Mouse (Mus musculus) heart, embryonic 14.5 days (tissue): Measurements from ENCODE around the gene Desi1. TPM values are rescaled to one million over a fixed set of nuclear protein-coding genes. Genes with fewer than 3 reads are reported as not detected.

Source experiments
- ATAC-seq: fragments of 200-750 bp; cut with Nextera tagmentation; 2 replicates; pipeline ENCODE4 v1.8.0; 2017; ENCODE audit warnings: low read depth, moderate TSS enrichment; ENCODE audit not compliant: insufficient number of reproducible peaks, insufficient read depth, low FRiP score
- H3K27ac ChIP-seq, 2 experiments: fragments of 200-500 bp in 1 of 2; fragments of 300-500 bp in 1 of 2; sonication (generic) in 1 of 2; replicated peaks in 1 of 2; 2 replicates each; pipeline ENCODE4 v1.5.1; 2012 to 2014; ENCODE audit warnings: low read depth in 2 of 2, low read length in 2 of 2, control low read depth in 1 of 2, mild to moderate bottlenecking in 1 of 2, mixed read lengths in 1 of 2; ENCODE audit not compliant: control insufficient read depth in 1 of 2, insufficient read depth in 1 of 2
- H3K27me3 ChIP-seq: fragments of 300-500 bp; sonication (generic); 2 replicates; pipeline ENCODE4 v1.6.1; 2014; ENCODE audit warnings: mild to moderate bottlenecking, low read length, control low read depth; ENCODE audit not compliant: control insufficient read depth, insufficient read depth
- H3K36me3 ChIP-seq: fragments of 300-500 bp; sonication (generic); 2 replicates; pipeline ENCODE4 v1.6.1; 2014; ENCODE audit warnings: mild to moderate bottlenecking, control low read depth, low read length, mixed read lengths; ENCODE audit not compliant: control insufficient read depth, insufficient read depth
- H3K4me1 ChIP-seq, 2 experiments: fragments of 200-500 bp in 1 of 2; fragments of 300-500 bp in 1 of 2; sonication (generic) in 1 of 2; 2 replicates each; pipeline ENCODE4 v1.6.1; 2012 to 2014; ENCODE audit warnings: low read length in 2 of 2, control low read depth in 1 of 2, mixed read lengths in 1 of 2; ENCODE audit not compliant: control insufficient read depth in 2 of 2, insufficient read depth in 2 of 2
- H3K4me2 ChIP-seq: fragments of 300-500 bp; sonication (generic); 2 replicates; pipeline ENCODE4 v1.6.1; 2014; ENCODE audit warnings: mild to moderate bottlenecking, low read length
- H3K4me3 ChIP-seq, 2 experiments: fragments of 200-500 bp in 1 of 2; fragments of 300-500 bp in 1 of 2; sonication (generic) in 1 of 2; 2 replicates each; pipeline ENCODE4 v1.5.1; 2012 to 2014; ENCODE audit warnings: low read length in 2 of 2, mild to moderate bottlenecking in 2 of 2, control low read depth in 1 of 2, low read depth in 1 of 2, moderate library complexity in 1 of 2; ENCODE audit not compliant: control insufficient read depth in 1 of 2, insufficient read depth in 1 of 2
- H3K9ac ChIP-seq: fragments of 300-500 bp; sonication (generic); 2 replicates; pipeline ENCODE4 v1.6.1; 2014; ENCODE audit warnings: mild to moderate bottlenecking, low read length
- H3K9me3 ChIP-seq: fragments of 300-500 bp; sonication (generic); 2 replicates; pipeline ENCODE4 v1.6.1; 2016; ENCODE audit warnings: low read length, control low read depth; ENCODE audit not compliant: control insufficient read depth
- WGBS: fragments of 180-500 bp; shearing (Covaris S2); extraction: QIAGEN DNeasy Blood & Tissue Kit; methylation state at CpG from one replicate; pipeline ENCODE4 v1.1.7; 2014; 5-methylcytosine and 5-hydroxymethylcytosine counted together
- polyA plus RNA-seq: library from polyadenylated mRNA; unstranded; fragments of >200 nt; fragmentation: Nextera tagmentation; extraction: Ambion mirVana; gene quantifications from 2 replicates; pipeline ENCODE4 v1.2.1, GENCODE M21; 2014

Gene Desi1
- polyA plus RNA-seq, 1 experiment from 2014 or later = 21.8 TPM

DNA sequence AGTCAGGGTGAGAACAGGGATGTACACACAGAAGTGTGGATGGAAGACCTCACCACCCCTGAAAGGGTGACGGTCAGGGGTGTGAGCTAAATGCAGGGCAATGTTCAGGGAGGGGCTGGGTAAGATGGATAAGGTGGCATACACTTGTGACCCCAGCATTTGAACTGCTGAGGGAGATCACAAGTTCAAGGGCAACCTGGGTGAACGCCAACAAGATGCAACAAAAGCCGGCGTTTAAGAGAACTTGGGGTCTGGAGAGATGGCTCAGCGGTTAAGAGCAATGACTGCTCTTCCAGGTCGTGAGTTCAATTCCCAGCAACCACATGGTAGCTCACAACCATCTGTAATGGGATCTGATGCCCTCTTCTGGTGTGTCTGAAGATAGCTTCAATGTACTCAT is 78.9 kb downstream of the Desi1 start:
- 92% methylated on average over 6 of the region's 6 CpGs for WGBS
- Histone ChIP-seq H3K4me1 (0 out of 4 replicates have a peak, but pooled peaks cover 0 to 5% of the 10 kb centered on the region in 2 experiments), H3K4me2 (no peak overlapping the region), H3K36me3 (peaks cover 21% of the 10 kb centered on the region), H3K27ac (no peak overlapping the region), H3K9me3 (no peaks in the 10 kb centered on the region), H3K4me3 (no peak overlapping the region), H3K27me3 (no peaks in the 10 kb centered on the region), H3K9ac (no peak overlapping the region)
- no peak for ATAC-seq

DNA sequence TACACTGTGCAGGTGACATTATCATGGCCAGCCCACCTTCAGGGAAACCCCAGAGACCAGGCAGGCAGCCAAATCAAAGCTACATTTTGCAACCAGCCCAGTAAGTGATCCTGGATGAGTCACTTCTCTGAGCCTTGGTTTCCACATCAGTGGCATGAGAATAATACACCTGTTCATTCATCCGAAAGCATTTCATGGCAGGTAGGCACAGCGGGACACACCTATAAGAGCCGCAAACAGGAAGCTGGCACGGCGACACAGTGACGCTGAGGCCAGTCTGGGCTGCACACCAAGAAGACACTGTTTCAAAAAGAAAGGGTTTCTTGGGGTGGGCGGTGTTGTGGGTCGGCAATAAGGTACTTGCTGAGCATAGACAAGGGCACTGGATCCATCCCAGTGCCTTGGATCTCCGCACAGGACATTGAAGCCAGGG is 79.5 kb downstream of the Desi1 start:
- Histone ChIP-seq H3K4me1 (no peaks in the 10 kb centered on the region), H3K4me3 (no peak overlapping the region), H3K27ac (no peak overlapping the region), H3K9me3 (no peaks in the 10 kb centered on the region), H3K27me3 (no peaks in the 10 kb centered on the region), H3K36me3 (peaks cover 21% of the 10 kb centered on the region), H3K4me2 (no peak overlapping the region), H3K9ac (no peak overlapping the region)
- WGBS = 95% methylated on average over 9 of the region's 9 CpGs
- no peak for ATAC-seq

DNA sequence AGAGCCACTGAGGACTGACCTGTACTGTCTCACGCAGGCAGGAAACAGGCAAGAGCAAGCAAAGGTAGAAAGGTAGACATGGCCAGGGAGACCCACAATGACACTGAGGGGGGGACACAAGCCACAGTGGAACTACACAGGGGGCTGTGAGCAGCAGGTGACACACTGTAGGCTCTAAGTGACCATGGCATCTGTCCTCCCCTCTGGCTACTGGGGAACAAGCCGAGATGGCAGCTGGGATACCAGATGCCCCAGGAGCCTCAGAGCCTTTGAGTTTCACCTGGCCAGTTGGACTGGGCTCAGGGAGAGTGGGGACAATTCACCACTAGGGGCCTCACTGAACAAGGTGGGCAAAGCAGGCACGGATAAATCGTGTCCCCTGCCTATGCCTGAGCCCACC is 81.4 kb downstream of the Desi1 start:
- no peaks in the 10 kb centered on the region for H3K4me1 ChIP-seq
- H3K9ac ChIP-seq = no peak overlapping the region
- no peak overlapping the region for H3K4me2 ChIP-seq
- 77% methylated on average over 4 of the region's 4 CpGs for WGBS
- no peak overlapping the region for H3K4me3 ChIP-seq
- H3K27ac ChIP-seq = no peak overlapping the region
- H3K36me3 ChIP-seq = peaks cover 21% of the 10 kb centered on the region
- ATAC-seq = no peak
- H3K27me3 ChIP-seq = no peaks in the 10 kb centered on the region
- no peaks in the 10 kb centered on the region for H3K9me3 ChIP-seq

DNA sequence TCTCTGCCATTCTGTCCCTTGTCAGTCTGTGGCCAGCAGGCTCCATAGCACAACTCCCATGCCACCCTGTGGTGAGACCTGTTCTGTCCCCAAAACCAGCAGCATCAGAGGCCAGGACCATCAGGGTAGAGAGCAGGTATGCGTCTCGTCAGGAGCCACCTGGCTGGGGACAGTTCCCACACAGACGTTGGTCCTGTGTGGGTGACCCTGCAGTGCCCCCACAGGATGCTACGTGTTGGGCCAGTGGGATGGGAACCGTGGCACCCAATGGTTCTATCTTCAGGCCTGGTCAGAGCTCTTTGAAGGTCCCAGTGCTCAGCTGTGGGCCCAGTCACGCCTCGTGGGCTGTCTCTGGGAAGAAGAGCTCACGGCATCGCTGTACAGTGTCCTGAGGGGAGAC is 82.5 kb downstream of the Desi1 start:
- Histone ChIP-seq H3K9ac (no peak overlapping the region), H3K27ac (no peak overlapping the region), H3K27me3 (no peaks in the 10 kb centered on the region), H3K4me1 (no peaks in the 10 kb centered on the region), H3K4me2 (no peak overlapping the region), H3K36me3 (peaks cover 21% of the 10 kb centered on the region), H3K4me3 (no peak overlapping the region), H3K9me3 (no peaks in the 10 kb centered on the region)
- WGBS = 88% methylated on average over 9 of the region's 9 CpGs
- ATAC-seq = no peak

DNA sequence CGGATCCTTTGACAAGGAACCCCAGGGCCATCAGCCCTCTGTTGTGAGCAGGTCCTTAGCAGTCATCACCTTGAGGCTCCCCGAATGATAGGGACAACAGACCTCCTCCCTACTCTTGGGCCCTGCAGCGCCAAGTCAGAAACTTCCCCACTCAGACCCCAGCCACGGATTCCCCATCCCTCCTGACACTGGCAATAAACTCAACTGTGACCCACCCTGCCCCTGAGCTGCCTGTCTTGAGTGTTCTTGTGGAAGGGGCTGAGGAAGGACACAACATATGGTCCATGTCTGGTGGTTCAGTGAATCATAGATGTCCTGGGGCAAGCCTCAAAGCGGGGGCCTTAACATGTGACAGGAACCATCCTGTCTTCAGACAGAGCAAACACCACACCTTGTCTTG is 82.9 kb downstream of the Desi1 start:
- Histone ChIP-seq H3K36me3 (peaks cover 21% of the 10 kb centered on the region), H3K4me3 (no peak overlapping the region), H3K27me3 (no peaks in the 10 kb centered on the region), H3K4me2 (no peak overlapping the region), H3K9me3 (no peaks in the 10 kb centered on the region), H3K9ac (no peak overlapping the region), H3K4me1 (no peaks in the 10 kb centered on the region), H3K27ac (no peak overlapping the region)
- no peak for ATAC-seq
- 82% methylated on average over 5 of the region's 5 CpGs for WGBS

DNA sequence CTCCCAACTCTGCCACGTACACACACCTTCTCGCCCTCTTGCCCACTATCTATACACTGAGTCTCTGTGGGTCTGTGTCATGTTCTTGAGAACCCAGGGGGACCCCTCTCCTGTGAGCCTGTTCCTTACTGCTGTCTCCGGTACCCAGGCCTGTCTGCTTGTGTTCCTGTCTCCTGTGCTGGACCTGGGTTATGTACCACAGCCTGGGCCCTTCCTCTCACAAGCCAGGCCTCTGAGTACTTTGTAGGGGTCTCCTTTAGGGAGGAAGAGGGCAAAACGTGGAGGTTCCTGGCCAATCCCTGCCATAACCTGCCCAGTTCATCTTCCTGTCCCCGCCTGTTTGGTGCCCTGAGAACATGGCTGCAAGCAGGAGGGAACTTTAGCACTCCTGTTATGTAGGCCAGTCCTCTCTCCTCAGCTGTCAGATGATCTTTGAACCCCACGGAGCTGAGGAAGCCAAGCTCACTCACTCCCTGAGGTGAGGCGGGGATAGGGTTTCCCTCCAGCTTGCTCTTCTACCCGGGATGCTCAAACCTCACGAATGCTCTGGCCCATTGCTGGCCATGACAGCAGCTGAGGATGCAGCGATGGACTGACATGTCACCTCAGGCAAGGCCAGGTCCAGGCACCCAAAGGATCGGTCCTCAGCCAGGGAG is 84.1 kb downstream of the Desi1 start:
- H3K4me1 ChIP-seq = no peaks in the 10 kb centered on the region
- no peak overlapping the region for H3K4me2 ChIP-seq
- no peak for ATAC-seq
- WGBS = 73% methylated on average over 11 of the region's 11 CpGs
- peaks cover 14% of the 10 kb centered on the region for H3K36me3 ChIP-seq
- H3K27ac ChIP-seq = no peak overlapping the region
- H3K4me3 ChIP-seq = no peak overlapping the region
- H3K9ac ChIP-seq = no peak overlapping the region
- no peaks in the 10 kb centered on the region for H3K9me3 ChIP-seq
- H3K27me3 ChIP-seq = no peaks in the 10 kb centered on the region

DNA sequence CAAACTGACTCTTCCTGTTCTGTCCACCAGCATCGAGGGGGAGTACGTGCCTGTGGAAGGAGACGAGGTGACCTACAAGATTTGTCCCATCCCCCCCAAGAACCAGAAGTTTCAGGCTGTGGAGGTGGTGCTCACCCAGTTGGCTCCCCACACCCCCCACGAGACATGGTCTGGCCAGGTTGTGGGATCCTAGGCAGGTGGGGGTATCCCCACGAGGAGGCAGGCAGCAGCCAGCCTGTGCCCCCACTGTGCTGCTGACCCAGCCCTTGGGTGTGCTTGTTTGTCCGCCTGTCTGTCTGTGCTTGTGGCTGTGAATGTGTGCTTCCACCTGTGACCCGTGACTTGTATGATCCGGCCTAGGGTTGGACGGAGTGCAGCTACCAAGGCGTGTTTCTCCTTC is 84.6 kb downstream of the Desi1 start:
- Histone ChIP-seq H3K4me1 (no peaks in the 10 kb centered on the region), H3K4me3 (no peak overlapping the region), H3K36me3 (peaks cover 9% of the 10 kb centered on the region; the same call in 1 of the 2 replicates), H3K27ac (no peak overlapping the region), H3K9ac (no peak overlapping the region), H3K9me3 (no peaks in the 10 kb centered on the region), H3K27me3 (no peaks in the 10 kb centered on the region), H3K4me2 (no peak overlapping the region)
- WGBS = 81% methylated on average over 10 of the region's 10 CpGs
- no peak for ATAC-seq

DNA sequence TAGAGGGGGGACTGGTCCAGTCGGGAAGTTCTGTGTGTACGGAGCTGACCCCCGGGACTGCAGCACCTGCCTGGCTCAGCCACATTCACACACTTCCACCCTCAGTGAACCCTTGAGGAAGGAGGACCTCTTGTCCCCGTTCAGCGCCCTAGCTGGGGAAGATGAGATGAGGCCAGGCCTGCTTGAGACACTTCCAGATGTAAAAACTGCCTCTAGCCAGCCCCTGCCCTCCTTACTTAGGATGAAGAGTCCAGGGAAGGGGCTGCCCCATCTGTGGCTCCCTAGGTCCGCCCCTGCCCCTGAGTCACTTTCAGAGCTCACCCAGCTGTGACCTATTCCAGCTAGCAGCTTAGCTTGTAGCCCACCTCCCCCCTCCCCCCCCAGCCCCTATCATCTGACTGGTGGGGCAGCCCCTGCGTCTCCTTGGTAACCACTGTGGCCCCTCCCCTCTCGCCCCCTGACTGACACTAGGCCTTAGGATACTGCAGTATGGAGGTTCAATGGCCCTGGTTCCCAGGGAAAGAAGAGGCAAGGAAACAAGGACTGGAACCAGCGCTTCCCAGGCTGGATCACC is 90.4 kb downstream of the Desi1 start:
- 30% methylated on average over 9 of the region's 9 CpGs for WGBS
- H3K4me3 ChIP-seq = no peak overlapping the region
- no peak overlapping the region for H3K4me2 ChIP-seq
- no peak overlapping the region for H3K27ac ChIP-seq
- no peaks in the 10 kb centered on the region for H3K27me3 ChIP-seq
- no peaks in the 10 kb centered on the region; a peak in 1 of 4 replicates for H3K4me1 ChIP-seq
- H3K36me3 ChIP-seq = no peaks in the 10 kb centered on the region
- ATAC-seq = no peak
- H3K9me3 ChIP-seq = no peaks in the 10 kb centered on the region
- H3K9ac ChIP-seq = no peak overlapping the region
